Mouse (Mus musculus) stomach, embryonic 16.5 days (tissue): ENCODE data around the gene Bmp7. TPM values are rescaled to one million over a fixed set of nuclear protein-coding genes. Genes with fewer than 3 reads are reported as not detected.

ENCODE experiments used
- ATAC-seq: fragments of 200-750 bp; cut with Nextera tagmentation; 2 replicates; pipeline ENCODE4 v1.8.0; 2017; ENCODE audit warnings: moderate number of reproducible peaks, moderate TSS enrichment; ENCODE audit not compliant: insufficient read depth, low FRiP score
- H3K27ac ChIP-seq: fragments of 300-500 bp; sonication (generic); 2 replicates; pipeline ENCODE4 v1.5.1; 2014; ENCODE audit warnings: low read length
- H3K27me3 ChIP-seq: fragments of 300-500 bp; sonication (generic); 2 replicates; pipeline ENCODE4 v1.6.1; 2014; ENCODE audit warnings: low read length, control low read depth, mixed read lengths; ENCODE audit not compliant: control insufficient read depth, insufficient read depth
- H3K36me3 ChIP-seq: fragments of 300-500 bp; sonication (generic); 2 replicates; pipeline ENCODE4 v1.6.1; 2014; ENCODE audit warnings: low read length; ENCODE audit not compliant: control insufficient read depth, insufficient read depth
- H3K4me1 ChIP-seq: fragments of 300-500 bp; sonication (generic); 2 replicates; pipeline ENCODE4 v1.6.1; 2014; ENCODE audit warnings: low read length, control low read depth, mixed read lengths; ENCODE audit not compliant: control insufficient read depth, insufficient read depth
- H3K4me2 ChIP-seq: fragments of 300-500 bp; sonication (generic); 2 replicates; pipeline ENCODE4 v1.6.1; 2014; ENCODE audit warnings: low read depth, low read length, mixed read lengths
- H3K4me3 ChIP-seq: fragments of 300-500 bp; sonication (generic); replicated peaks from 2 replicates; pipeline ENCODE4 v1.5.1; 2014; ENCODE audit warnings: mild to moderate bottlenecking, low read length
- H3K9ac ChIP-seq: fragments of 300-500 bp; sonication (generic); 2 replicates; pipeline ENCODE4 v1.6.1; 2014; ENCODE audit warnings: low read length
- H3K9me3 ChIP-seq: fragments of 300-500 bp; sonication (generic); replicated peaks from 2 replicates; pipeline ENCODE4 v1.6.1; 2016; ENCODE audit warnings: low read length, control low read depth; ENCODE audit not compliant: control insufficient read depth
- WGBS: fragments of 180-500 bp; shearing (Covaris S2); extraction: QIAGEN DNeasy Blood & Tissue Kit; methylation state at CpG from one replicate; pipeline ENCODE4 v1.1.7; 2014; 5-methylcytosine and 5-hydroxymethylcytosine counted together
- polyA plus RNA-seq: library from polyadenylated mRNA; unstranded; fragments of >200 nt; fragmentation: Nextera tagmentation; extraction: Ambion mirVana; gene quantifications from 2 replicates; pipeline ENCODE4 v1.2.1, GENCODE M21; 2015

Bmp7 gene
- polyA plus RNA-seq, 1 experiment from 2014 or later: 15.7 TPM

GRCm38 (mm10) chr2:172904614-172905013 is 35.5 kb downstream of the Bmp7 start:
- no peak overlapping the region for H3K9ac ChIP-seq
- peaks cover 19% of the 10 kb centered on the region for H3K4me1 ChIP-seq
- 87% methylated on average over 6 of the region's 6 CpGs for WGBS
- H3K9me3 ChIP-seq: no peaks in the 10 kb centered on the region
- H3K27ac ChIP-seq: no peak overlapping the region
- H3K36me3 ChIP-seq: no peaks in the 10 kb centered on the region
- no peak for ATAC-seq
- H3K4me3 ChIP-seq: no peak overlapping the region
- H3K27me3 ChIP-seq: no peaks in the 10 kb centered on the region
- H3K4me2 ChIP-seq: no peak overlapping the region

GRCm38 (mm10) chr2:172903523-172903922 is 36.6 kb downstream of the Bmp7 start:
- Histone ChIP-seq H3K9me3 (no peaks in the 10 kb centered on the region), H3K27me3 (no peaks in the 10 kb centered on the region), H3K9ac (no peak overlapping the region), H3K27ac (no peak overlapping the region), H3K4me2 (no peak overlapping the region), H3K4me3 (no peak overlapping the region), H3K4me1 (peaks cover 19% of the 10 kb centered on the region), H3K36me3 (no peaks in the 10 kb centered on the region)
- ATAC-seq: peak; percentile 24; the same call in 1 of the 2 replicates
- WGBS: 69% methylated on average over 8 of the region's 8 CpGs

GRCm38 (mm10) chr2:172900954-172901701 is 39.0 kb downstream of the Bmp7 start:
- Histone ChIP-seq H3K27me3 (no peaks in the 10 kb centered on the region), H3K36me3 (no peaks in the 10 kb centered on the region), H3K4me1 (peaks cover 15% of the 10 kb centered on the region), H3K9ac (no peak overlapping the region), H3K4me2 (no peak overlapping the region), H3K4me3 (no peak overlapping the region), H3K9me3 (no peaks in the 10 kb centered on the region), H3K27ac (peak overlapping the region; percentile 70)
- WGBS: 40% methylated on average over 10 of the region's 10 CpGs
- ATAC-seq: peak; percentile 89

GRCm38 (mm10) chr2:172889756-172890443 is 50.2 kb downstream of the Bmp7 start:
- H3K27ac ChIP-seq: no peak overlapping the region
- 0 out of 2 replicates have a peak, but pooled peaks cover 4% of the 10 kb centered on the region for H3K36me3 ChIP-seq
- H3K4me3 ChIP-seq: no peak overlapping the region
- no peak overlapping the region for H3K9ac ChIP-seq
- 0 out of 2 replicates have a peak, but pooled peaks cover 3% of the 10 kb centered on the region for H3K4me1 ChIP-seq
- 70% methylated on average over 15 of the region's 15 CpGs for WGBS
- H3K27me3 ChIP-seq: no peaks in the 10 kb centered on the region
- no peak overlapping the region for H3K4me2 ChIP-seq
- H3K9me3 ChIP-seq: no peaks in the 10 kb centered on the region
- no peak for ATAC-seq

GRCm38 (mm10) chr2:172889222-172889621 is 50.9 kb downstream of the Bmp7 start:
- ATAC-seq: no peak
- 0 out of 2 replicates have a peak, but pooled peaks cover 4% of the 10 kb centered on the region for H3K36me3 ChIP-seq
- H3K27ac ChIP-seq: no peak overlapping the region
- H3K27me3 ChIP-seq: no peaks in the 10 kb centered on the region
- no peaks in the 10 kb centered on the region for H3K9me3 ChIP-seq
- no peak overlapping the region for H3K4me2 ChIP-seq
- 74% methylated on average over 12 of the region's 12 CpGs for WGBS
- H3K4me1 ChIP-seq: 0 out of 2 replicates have a peak, but pooled peaks cover 3% of the 10 kb centered on the region
- no peak overlapping the region for H3K4me3 ChIP-seq
- no peak overlapping the region for H3K9ac ChIP-seq

GRCm38 (mm10) chr2:172888147-172888546 is 52.0 kb downstream of the Bmp7 start:
- ATAC-seq: no peak
- no peak overlapping the region for H3K27ac ChIP-seq

GRCm38 (mm10) chr2:172885861-172886260 is 54.3 kb downstream of the Bmp7 start:
- H3K9ac ChIP-seq: no peak overlapping the region
- no peak overlapping the region for H3K4me2 ChIP-seq
- 50% methylated on average over 7 of the region's 7 CpGs for WGBS
- H3K36me3 ChIP-seq: no peaks in the 10 kb centered on the region
- no peaks in the 10 kb centered on the region for H3K9me3 ChIP-seq
- no peaks in the 10 kb centered on the region for H3K27me3 ChIP-seq
- H3K4me3 ChIP-seq: no peak overlapping the region
- no peak overlapping the region for H3K27ac ChIP-seq
- no peak for ATAC-seq
- 0 out of 2 replicates have a peak, but pooled peaks cover 3% of the 10 kb centered on the region for H3K4me1 ChIP-seq

More at GRCm38 (mm10) chr2:172888147-172888546, 52.0 kb downstream of the Bmp7 start:
- WGBS: 43% methylated on average over 12 of the region's 12 CpGs
- Histone ChIP-seq H3K9ac (no peak overlapping the region), H3K4me1 (0 out of 2 replicates have a peak, but pooled peaks cover 3% of the 10 kb centered on the region), H3K27me3 (no peaks in the 10 kb centered on the region), H3K4me2 (no peak overlapping the region), H3K9me3 (no peaks in the 10 kb centered on the region), H3K36me3 (0 out of 2 replicates have a peak, but pooled peaks cover 4% of the 10 kb centered on the region), H3K4me3 (no peak overlapping the region)

GRCm38 (mm10) chr2:172884584-172884983 is 55.5 kb downstream of the Bmp7 start:
- Histone ChIP-seq H3K9me3 (no peaks in the 10 kb centered on the region), H3K4me1 (0 out of 2 replicates have a peak, but pooled peaks cover 3% of the 10 kb centered on the region), H3K27ac (no peak overlapping the region), H3K27me3 (no peaks in the 10 kb centered on the region), H3K4me3 (no peak overlapping the region), H3K36me3 (no peaks in the 10 kb centered on the region), H3K9ac (no peak overlapping the region), H3K4me2 (no peak overlapping the region)
- 81% methylated on average over 6 of the region's 6 CpGs for WGBS
- ATAC-seq: no peak

- Histone ChIP-seq H3K9ac (no peak overlapping the region), H3K27me3 (no peaks in the 10 kb centered on the region), H3K27ac (no peak overlapping the region), H3K36me3 (no peaks in the 10 kb centered on the region), H3K4me1 (peaks cover 4% of the 10 kb centered on the region; the same call in 1 of the 2 replicates), H3K4me2 (no peak overlapping the region), H3K9me3 (no peaks in the 10 kb centered on the region), H3K4me3 (no peak overlapping the region)
- 83% methylated on average over 9 of the region's 9 CpGs for WGBS
- no peak for ATAC-seq
Measured at GRCm38 (mm10) chr2:172875201-172875600, 64.9 kb downstream of the Bmp7 start.
